Mouse (Mus musculus) layer of hippocampus, adult 18-20 months (tissue): ENCODE data around the gene Bcl11a. TPM values are rescaled to one million over a fixed set of nuclear protein-coding genes. Genes with fewer than 3 reads are reported as not detected.
A peak's percentile ranks its signal among the peaks of the same experiment; 100 is the strongest.

Experiments used
- DNase-seq, 2 experiments: peaks; one replicate each; pipeline ENCODE4 v3.0.0; 2022; ENCODE audit warnings: low spot score in 2 of 2
- total RNA-seq, 2 experiments: library from RNA; stranded (reverse); gene quantifications; 2 replicates each; pipeline ENCODE4 v1.2.3; 2021

The Bcl11a gene
- total RNA-seq, 2 experiments from 2014 or later, result 98.5 to 108 TPM

DNA sequence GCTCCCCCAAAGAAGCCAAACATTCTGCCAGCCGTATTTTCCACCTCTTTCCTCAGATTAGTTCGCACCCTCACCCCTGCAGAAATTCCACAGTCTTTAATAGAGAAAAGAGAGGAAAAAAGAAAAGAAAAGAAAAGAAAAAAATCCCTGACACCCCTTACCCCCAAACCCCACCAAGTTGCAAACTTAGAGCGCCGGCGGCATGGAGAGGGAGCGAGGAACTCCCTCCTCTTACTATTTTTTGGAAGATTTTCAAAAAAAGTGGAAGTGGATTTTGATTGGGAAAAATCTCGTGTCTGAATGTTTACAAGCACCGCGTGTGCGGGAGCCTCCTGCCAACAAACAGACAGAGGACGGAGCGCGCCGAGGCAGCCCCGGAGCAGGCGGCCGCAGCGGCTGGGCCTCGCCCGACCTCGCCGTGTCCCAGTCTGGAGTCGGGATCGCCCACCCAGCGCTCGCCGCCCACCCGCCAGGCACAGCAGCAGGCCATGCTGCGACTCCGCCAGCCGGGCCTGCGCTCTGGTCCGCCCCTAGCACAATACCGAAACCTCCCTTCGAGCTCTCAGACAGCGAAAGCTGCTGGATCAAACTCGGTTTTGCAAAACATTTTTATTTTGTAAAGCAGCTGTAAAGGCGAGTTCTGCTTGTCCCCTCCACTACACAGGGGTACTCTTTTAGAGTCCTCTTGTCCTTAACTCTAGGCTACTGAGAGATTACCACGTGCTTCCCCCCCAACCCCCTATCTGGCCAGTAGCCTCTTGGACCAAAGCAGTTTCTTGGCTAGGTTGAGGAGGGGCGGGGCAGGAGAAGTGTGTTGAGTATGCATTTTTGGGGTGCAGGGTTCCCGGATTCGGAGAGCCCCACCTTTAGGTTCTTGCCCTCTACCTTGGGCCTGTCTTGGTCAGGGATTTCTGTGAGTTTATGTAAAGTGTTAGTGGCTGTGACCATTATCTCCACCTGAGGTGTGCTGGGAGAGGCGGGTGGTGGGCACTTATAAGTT, 1.8 kb downstream of the Bcl11a start:
- DNase-seq, result peak; percentile 63 to 76

DNA sequence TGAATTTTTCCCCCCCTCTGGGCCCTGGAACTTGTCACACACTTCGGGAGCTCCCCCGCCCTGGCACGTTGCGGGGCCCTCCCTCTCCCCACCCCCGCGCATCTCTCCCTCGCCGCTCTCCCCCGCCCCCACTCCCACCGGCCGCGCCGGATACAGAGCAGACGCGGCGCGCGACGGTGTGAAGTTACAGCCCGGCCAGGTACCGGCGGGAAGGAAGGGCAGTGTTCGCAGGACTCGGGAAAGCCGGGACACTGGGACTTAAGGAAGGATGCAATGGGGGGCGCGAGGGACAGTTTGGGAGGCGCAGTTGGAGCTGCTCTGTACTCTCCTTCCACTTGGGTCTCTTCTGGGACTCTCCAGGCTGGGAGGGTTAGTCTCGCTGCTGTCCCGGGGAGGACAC, 2.7 kb downstream of the Bcl11a start:
- DNase-seq, result peak in 1 of 2 experiments; percentile 72

DNA sequence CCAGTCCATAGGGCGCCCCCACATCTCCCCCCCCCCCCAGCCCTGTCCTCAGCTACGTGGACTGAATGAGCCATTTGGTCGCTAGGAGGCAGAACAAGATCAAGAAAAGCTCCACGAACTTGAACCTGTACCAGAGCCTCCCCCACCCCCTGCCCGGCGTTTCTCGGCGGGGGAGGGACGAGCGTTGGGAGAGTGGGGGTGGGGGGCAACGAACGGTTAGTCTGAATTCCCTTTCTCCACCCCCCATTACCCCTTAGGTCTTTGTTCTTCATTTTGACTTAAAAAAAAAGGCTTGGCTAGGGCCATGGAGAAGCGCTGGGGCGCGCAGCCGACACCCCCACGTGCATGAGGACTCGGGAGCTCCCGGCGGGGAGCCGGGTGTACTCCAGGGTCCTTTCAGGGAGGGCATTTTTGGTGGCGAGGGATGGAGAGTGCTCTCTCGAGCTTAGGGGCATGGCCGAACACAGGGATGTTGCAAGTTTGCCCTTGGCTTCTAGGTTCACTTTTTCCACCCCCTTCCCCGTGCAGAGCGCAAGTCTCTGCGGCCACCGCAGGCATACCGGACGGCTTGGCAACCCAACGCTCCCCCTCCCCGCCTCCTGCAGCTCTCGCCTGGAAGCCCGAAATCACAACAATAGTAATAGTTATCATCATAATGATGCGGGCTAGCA, 3.3 kb downstream of the Bcl11a start:
- peak in 1 of 2 experiments; percentile 87 for DNase-seq

DNA sequence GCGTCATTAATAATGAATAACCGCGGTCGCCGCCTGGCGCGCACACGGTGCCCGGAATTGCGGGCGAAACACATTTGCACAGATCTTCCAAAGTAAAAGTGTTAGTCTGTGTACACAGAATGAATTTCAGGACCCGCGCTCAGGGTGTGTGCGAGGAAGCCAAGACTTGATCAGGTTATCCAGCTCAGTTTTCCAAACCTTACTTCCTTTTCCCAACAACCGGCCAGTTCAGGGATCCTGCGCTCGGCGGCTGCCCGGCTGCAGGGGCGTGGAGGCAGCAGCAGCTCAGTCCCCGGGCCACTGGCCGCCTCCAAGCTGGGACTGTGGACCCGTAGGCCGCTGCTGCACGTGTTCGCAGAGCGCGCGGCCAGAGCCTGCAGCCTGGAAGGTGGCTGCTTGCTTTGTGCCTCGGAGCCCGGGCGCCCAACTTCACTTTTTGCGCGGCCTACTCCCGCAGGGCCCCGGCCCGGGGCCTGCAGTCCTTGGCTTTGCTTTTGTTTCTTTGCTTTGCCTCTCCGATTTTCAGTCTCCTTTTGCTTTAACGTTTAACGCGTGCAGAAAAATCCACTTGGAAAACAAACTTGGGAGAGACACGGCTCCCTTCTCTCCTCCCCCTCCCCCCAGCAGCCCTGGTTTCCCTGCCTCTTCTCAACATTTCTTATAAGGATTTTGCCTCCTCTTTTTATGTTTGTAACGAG, 4.0 kb downstream of the Bcl11a start:
- DNase-seq, result no peak

DNA sequence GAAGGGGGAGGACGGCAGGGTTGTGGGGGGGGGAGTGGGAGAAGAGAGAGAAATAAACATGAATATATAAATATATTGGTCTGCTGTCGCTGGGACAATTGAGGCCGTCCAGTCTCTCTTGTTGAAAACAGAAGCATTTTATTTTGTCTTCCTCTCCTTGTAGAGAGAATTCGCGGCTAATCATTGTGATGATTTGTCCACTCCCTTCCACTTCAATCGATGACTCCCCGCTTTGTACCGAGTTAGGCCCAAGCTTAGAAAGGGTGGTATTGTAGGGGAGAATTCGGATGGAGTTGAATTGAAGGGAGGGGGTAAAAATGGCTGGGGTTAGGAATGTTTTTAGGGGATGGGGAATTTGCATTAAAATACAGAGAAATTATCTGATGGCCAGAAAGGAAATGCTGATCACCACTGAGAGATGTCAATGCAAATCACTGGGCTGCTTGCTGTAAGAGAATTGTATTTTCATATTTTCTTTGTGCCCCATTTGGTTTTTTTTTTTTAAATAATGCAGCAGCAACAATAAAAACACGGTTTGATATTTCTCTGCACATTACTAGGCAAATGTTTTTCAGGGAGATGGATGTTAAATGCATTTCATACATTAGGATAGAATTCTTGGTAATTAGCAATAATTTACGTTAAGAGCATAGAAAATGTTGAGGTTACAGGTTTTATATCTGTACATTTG, 4.7 kb downstream of the Bcl11a start:
- no peak for DNase-seq

DNA sequence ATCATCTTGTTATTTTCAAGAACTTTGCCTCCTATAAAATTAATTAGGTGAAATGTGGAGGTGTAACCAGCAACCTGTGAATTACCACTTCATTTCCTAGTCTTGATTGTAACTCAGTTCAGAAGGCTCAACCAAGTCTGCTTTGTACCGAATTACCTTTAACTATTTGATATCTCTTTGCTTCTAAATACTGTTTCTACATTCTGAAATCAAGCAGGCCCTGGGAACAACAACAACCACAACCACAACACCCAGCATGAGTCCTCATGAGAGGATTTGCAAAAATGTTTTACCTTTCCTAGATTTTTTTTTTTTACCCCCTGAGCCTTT, 5.2 kb downstream of the Bcl11a start:
- DNase-seq, result no peak

DNA sequence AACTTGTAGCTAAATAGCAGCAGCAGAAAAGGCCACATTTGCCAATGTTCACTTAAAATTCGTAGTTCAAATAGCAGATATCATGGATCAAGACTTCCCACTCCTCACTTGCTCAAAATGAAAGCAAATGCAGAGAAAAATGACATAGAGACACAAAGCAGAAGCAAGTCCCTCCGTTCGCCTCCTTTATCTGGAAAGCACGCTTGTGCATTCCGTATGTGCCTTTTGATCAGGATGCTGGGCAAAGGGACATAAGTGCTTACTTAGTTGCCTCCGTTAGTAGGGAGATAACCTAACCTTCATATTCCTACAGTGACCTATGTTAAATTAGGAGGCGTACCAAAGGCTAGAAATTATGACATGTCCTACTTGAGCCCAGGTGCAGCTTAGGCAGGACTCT, 5.6 kb downstream of the Bcl11a start:
- no peak for DNase-seq

DNA sequence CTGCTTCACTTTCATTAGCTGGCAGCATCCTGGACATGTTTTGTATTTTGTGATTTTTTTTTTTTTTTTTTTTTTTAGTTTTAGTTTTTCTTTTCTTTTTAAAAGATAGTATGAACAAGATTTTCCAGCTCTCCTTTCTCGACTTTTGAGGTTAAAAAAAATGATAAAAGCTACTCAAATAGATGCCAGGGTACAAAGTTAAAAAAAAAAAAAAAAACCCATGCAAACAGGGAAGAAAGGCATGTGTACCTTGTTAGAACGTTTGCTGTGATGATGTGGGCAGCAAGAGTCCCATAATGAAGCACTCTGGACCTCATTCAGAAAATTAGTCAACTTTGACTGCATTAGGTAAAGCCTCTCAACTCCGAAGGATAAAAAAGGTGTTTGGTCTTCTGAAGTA, 6.2 kb downstream of the Bcl11a start:
- DNase-seq, result no peak

DNA sequence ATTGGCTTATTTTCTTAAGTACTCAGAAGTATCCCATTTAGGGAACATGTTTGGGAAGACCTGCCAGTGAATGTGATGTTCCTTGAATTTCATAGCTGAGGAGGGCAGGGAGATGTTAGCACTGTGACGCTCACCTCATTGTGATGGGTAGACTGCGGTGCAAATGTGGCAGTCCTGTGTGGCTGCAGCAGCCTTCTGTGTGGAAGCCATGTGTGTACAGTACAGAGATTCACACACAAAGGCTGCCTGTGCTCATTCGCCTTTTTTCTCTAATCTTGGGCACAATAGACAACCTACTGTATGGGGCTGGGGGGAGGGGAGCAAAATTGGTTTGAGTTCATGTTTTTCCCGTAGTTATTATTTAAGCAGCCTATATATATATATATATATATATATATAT, 6.7 kb downstream of the Bcl11a start:
- no peak for DNase-seq

DNA sequence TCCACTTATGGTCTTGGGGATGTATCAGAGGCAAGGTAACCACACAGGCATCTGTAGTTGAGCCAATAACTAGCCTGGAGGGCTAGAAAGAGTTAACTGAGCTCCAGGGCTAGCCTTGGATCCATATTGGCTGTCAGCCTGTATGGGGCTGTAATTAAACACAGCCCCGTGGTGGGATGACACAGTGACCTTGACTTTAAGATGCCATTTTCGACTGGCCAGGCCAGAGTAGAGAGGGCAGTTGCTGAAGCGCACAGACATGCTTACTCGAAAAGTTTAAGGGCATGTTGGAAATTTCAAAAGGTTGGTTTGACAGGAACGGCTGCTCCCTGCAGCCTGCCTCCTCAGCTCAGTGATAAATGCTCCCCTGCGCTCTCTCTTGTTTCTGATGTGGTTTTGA, 8.1 kb downstream of the Bcl11a start:
- no peak for DNase-seq

DNA sequence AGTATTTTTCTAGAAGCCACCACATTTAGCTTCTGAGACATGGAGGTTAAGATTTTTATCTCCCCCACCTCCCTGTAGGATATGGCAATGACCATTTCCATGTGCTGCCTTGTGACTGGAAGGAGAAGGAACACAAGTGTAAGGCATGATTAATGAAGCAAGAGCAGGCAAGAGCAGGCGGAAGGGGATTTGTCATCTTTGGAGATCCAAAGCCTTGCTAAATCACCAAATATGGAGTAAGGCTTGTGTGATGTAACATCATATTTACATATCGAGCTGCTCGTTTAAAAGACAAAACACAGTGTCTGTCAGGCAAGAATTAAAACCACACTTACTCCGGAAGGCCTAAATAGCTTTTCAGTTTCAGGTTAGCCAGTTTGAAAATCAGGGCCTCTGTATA, 9.2 kb downstream of the Bcl11a start:
- DNase-seq, result no peak

DNA sequence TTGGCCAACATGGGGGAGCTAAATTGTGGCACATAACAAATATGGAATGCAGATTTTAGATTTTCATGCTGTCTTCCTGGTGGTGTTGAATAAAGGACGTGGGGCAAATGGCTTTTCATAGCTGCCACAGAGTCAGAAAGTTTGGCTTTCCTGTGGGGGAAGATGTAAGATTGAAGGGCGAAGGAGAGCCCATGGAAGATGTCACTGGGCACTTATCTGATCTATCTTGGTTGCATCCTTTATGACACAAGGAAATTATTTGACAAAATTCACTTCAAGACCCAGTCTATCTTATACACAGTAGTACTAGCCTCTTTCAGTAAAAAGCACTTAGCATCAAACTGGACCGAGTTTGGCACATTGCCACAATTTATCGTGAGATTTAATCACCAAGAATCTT, 12.6 kb downstream of the Bcl11a start:
- DNase-seq, result no peak

DNA sequence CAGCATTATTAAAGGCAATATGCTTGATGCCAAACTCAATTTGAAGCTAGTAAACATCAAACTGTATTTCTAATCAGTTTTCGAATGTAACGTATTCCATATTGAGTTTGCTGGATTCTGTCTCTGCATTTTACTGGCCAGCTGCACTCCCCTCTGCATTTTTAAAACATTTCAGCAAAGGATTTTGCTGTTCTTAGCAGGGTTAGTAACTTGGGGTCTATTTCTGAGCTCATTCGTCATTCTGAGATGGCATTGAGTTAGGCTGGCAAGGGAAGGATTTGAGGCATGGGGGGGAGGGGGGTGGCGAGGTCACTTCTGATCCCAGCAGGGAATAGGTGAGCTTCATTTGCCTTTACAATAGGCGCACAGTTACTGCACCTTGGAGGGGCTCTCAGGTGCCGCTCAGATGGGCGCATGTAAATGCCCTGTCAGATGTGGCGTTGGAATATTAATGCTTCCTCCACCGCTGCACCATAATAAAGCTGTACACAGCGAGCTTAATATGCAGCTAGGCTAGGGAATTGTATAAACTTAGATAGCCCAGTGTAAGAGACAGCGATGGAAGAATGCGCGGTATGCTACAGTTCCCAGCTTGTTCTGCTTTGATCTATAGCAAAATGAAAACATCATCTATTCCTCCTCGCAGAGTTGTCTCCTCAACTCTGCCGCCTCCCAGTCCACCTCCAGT, 13.7 kb downstream of the Bcl11a start:
- DNase-seq, result peak in 1 of 2 experiments; percentile 30

DNA sequence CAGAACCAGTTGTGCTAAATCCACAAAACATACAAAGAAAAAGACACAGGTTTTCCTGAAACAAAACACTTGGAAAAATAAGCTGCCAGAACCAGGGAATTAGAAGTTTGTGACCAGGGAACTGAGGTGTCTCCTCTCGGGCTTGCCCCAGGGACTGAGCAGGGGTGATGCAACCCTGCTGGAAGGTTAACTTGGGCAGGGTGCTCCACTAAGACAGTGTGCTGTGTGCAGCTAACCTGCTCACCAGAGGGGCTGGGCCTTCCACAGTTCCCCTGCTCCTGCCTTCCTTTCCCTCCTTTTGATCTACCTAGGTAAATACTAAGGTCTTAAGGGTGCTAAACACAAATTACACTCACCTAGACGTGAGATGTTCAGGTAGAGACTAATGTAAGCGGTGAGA, 14.8 kb downstream of the Bcl11a start:
- DNase-seq, result no peak

DNA sequence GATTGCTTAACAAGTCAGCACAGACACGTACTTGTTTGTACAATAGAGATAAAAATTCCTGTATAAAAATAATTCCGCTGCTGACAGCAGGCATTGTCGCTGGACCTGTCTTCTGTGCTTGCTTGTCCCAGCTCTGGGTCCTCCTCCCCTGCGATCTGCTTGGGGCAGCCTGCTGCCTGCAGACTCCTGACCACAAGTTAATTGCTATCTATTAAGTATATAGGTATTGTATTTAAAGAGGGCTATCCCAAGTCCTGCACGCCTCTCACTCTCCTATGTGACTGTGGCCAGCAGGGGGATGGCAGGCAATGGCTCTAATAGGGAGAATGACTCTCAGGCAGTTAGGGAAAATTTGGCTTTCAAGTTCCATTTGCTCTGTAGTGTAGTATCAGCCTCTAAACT, 16.2 kb downstream of the Bcl11a start:
- no peak for DNase-seq

DNA sequence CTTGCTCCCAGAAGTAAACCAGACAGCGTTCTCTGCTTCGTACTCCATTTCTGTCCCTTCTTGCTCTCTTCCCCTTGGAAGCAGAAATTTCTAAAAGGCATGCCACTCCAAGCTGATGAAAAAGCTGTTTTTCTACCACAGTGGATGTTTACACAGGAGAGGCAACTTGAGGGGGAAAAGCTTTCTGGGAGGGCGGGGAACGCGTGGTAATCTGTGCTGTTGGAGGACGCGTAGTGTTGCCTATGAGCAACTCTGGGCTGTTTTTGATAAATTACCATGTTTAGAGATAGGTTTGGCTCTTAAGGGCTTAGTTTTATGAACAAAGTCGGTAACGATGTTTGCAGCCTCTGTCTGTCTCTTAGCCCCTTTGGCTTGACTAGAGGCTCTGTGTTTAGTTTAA, 17.4 kb downstream of the Bcl11a start:
- no peak for DNase-seq

DNA sequence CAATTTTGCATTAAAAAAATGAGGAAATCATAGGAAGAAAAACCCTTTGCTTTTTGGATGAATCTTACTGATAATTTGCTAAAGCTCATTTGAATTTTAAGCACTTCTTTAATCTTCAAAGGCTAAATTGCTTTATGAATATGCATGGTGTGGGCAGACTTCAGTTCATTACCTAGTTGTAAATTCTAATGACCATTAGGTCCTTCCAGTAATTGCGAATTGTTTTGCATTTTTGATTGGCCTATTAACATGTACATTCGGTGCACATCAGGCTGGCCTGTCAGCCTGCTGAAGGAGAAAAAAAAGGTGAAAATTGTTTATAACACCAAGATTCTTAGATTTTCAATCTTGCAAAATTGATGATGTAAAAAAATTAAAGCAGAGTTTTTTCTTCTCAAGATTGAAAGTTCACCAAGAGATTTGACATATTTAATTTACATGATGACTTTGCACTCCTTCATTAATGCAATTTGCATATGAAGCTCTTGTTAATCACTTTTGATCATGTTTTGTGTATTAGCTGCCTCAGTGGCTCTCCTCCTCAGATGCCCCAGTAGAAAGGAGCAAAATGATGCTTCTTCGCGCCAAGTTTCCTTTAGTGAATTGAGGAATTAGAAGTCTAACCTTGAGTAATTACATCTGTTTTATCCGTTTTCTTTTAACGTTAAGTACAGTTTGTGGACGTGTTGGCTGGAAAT, 17.9 kb downstream of the Bcl11a start:
- DNase-seq, result no peak

DNA sequence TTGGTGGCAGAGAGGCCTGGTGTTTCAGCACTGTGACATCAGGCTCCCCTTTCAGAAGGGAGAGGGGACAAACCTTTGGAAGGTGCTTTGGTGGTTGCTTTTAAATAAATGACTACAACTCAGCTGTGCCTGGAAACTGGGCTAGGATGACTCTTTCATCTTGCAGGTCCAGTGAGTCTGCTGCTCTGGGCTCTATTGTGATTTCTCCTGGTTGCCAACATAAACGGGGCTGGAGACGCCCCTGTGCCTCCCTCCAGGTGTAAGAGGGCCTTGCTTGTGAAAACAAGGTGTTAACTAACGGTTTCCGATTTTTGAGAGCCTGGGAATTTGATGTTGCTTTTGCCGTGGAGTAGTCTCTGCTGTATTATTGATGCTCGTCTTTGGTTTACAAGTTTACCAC, 18.6 kb downstream of the Bcl11a start:
- no peak for DNase-seq

DNA sequence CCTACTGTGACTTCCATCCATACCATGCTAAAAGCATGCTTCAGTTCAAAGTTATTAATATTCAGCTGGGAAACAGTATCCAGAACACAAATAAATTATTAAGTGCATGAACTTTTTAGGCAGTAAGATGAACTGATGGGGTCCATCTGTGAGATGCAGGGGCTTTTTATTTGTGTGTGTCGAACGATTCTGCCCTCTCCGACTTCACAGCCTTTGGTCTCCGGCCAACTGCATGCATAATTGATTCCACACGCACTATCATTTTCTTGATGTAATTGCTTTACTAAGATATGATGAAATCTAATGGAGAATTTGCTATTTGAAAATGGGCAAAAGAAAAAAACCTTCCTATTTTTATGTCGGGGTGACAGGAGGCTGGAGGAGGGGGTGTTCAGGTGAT, 19.2 kb downstream of the Bcl11a start:
- DNase-seq, result no peak

DNA sequence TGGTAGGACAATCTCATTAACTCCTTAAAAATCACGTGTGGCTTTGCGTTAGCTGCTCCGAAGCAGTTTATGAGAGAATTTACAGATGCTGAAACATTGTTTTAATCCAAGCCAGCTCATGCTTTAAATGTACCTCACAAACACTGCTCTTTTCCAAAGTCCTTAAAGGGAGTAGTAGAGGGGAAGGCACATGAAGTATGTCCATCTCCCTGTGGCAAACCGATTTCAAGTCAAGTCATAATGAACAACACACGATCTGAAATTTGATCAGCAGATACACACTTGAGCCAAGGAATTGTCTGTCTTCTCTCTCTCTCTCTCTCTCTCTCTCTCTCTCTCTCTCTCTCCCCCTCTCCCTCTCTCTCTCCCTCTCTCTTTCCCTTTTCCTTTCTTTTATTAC, 20.2 kb downstream of the Bcl11a start:
- DNase-seq, result no peak
